Mouse (Mus musculus) hindbrain, embryonic 13.5 days (tissue): Measurements from ENCODE around the gene Birc5. TPM values are rescaled to one million over a fixed set of nuclear protein-coding genes. Genes with fewer than 3 reads are reported as not detected.

Source experiments
- ATAC-seq: fragments of 200-750 bp; cut with Nextera tagmentation; 2 replicates; pipeline ENCODE4 v1.8.0; 2017; ENCODE audit warnings: moderate TSS enrichment; ENCODE audit not compliant: low FRiP score
- H3K27ac ChIP-seq: fragments of 300-500 bp; sonication (generic); 2 replicates; pipeline ENCODE4 v1.5.1; 2015; ENCODE audit warnings: inconsistent platforms, mild to moderate bottlenecking, moderate library complexity
- H3K27me3 ChIP-seq: fragments of 300-500 bp; sonication (generic); 2 replicates; pipeline ENCODE4 v1.6.1; 2015; ENCODE audit warnings: mild to moderate bottlenecking, inconsistent platforms
- H3K36me3 ChIP-seq: fragments of 300-500 bp; sonication (generic); 2 replicates; pipeline ENCODE4 v1.6.1; 2015; ENCODE audit warnings: mild to moderate bottlenecking, inconsistent platforms
- H3K4me1 ChIP-seq: fragments of 300-500 bp; sonication (generic); replicated peaks from 2 replicates; pipeline ENCODE4 v1.6.1; 2015; ENCODE audit warnings: inconsistent platforms
- H3K4me2 ChIP-seq: fragments of 300-500 bp; sonication (generic); 2 replicates; pipeline ENCODE4 v1.6.1; 2015; ENCODE audit warnings: inconsistent platforms, mild to moderate bottlenecking, moderate library complexity
- H3K4me3 ChIP-seq: fragments of 300-500 bp; sonication (generic); 2 replicates; pipeline ENCODE4 v1.5.1; 2015; ENCODE audit warnings: mild to moderate bottlenecking, inconsistent platforms
- H3K9ac ChIP-seq: fragments of 300-500 bp; sonication (generic); 2 replicates; pipeline ENCODE4 v1.6.1; 2015; ENCODE audit warnings: mild to moderate bottlenecking, inconsistent platforms
- H3K9me3 ChIP-seq: fragments of 300-500 bp; sonication (generic); 2 replicates; pipeline ENCODE4 v1.6.1; 2016; ENCODE audit warnings: inconsistent platforms
- WGBS: fragments of 180-500 bp; shearing (Covaris S2); methylation state at CpG from one replicate; pipeline ENCODE4 v1.1.7; 2015; 5-methylcytosine and 5-hydroxymethylcytosine counted together
- polyA plus RNA-seq: library from polyadenylated mRNA; unstranded; fragments of >200 nt; fragmentation: Nextera tagmentation; extraction: Ambion mirVana; gene quantifications from 2 replicates; pipeline ENCODE4 v1.2.1, GENCODE M21; 2015

Gene Birc5
- polyA plus RNA-seq, 1 experiment from 2014 or later = 56.0 TPM

GRCm38 (mm10) chr11:117845651-117846050, 3.4 kb upstream of the Birc5 start:
- H3K27ac ChIP-seq = no peak overlapping the region
- no peak for ATAC-seq
- peaks cover 25% of the 10 kb centered on the region for H3K4me1 ChIP-seq
- H3K36me3 ChIP-seq = no peaks in the 10 kb centered on the region
- H3K9ac ChIP-seq = no peak overlapping the region
- WGBS = 80% methylated on average over 2 of the region's 2 CpGs
- no peak overlapping the region for H3K4me3 ChIP-seq
- no peak overlapping the region for H3K4me2 ChIP-seq
- H3K27me3 ChIP-seq = no peaks in the 10 kb centered on the region
- H3K9me3 ChIP-seq = no peaks in the 10 kb centered on the region

DNA sequence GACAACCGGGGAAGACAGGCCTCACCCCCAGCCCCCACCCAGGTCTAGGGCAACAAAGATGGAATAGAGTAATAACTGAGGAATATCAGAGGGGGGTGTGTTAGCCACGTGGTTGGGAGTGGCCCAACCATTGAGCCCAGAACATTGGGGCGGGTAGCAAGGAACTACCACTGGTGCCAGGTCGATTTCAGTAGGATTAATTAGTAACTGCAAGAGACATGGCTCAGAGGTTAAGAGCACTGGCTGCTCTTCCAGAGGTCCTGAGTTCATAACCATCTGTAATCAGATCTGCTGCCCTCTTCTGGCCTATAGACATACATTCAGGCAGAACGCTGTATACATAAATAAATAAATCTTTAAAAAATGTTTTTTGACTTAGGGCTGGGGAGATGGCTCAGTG, 2.4 kb upstream of the Birc5 start:
- 64% methylated on average over 5 of the region's 5 CpGs for WGBS
- ATAC-seq = no peak
- Histone ChIP-seq H3K9ac (no peak overlapping the region), H3K4me3 (no peak overlapping the region), H3K4me1 (peaks cover 25% of the 10 kb centered on the region), H3K27me3 (no peaks in the 10 kb centered on the region), H3K27ac (no peak overlapping the region), H3K9me3 (no peaks in the 10 kb centered on the region), H3K4me2 (no peak overlapping the region), H3K36me3 (no peaks in the 10 kb centered on the region)

- Histone ChIP-seq H3K27ac (peak overlapping the region; percentile 98), H3K27me3 (no peaks in the 10 kb centered on the region), H3K36me3 (0 out of 2 replicates have a peak, but pooled peaks cover under 1% of the 10 kb centered on the region), H3K4me1 (peaks cover 25% of the 10 kb centered on the region), H3K9ac (peak overlapping the region; percentile 92), H3K9me3 (no peaks in the 10 kb centered on the region), H3K4me2 (peak overlapping the region; percentile 88), H3K4me3 (peak overlapping the region; percentile 64; the same call in 1 of the 2 replicates)
- WGBS = 88% methylated on average over 7 of the region's 7 CpGs
- ATAC-seq = no peak
Observed at GRCm38 (mm10) chr11:117847593-117848215, 1.3 kb upstream of the Birc5 start.

DNA sequence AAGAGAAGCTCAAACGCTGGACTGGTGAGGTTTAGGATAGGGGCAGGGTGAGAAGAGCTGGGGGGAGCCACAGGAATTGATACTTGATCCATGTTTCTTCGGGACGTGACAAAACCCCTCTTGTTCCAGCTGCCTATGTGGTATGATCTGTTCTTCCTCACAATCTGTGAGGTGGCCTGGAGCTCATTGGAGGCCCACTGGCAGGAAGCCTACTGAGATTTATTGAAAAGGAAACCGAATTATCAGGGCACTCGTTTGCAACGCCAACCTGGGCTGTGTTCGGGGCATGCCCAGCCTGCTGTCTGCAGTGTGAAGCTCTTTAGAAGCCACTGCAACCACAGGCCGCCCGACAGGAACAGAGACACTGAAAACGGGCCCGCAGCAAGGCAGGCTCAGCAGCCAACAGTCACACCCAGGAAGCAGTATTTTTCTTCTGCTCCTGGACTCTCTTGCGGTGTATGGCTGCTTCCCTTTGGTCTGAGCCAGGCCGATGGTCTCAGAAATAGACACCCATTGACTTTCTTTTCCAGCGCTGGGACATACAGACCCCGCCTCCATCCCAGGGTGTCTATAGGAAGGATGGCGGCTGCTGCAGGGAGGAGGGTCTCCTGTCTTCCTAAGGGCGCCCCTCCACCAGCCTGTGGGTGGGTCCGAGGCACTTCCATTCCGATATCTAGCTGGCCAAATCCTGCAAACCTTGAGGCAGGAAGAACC, 623 bp upstream of the Birc5 start:
- Histone ChIP-seq H3K27me3 (no peaks in the 10 kb centered on the region), H3K4me1 (peaks cover 25% of the 10 kb centered on the region), H3K27ac (peak overlapping the region; percentile 98), H3K4me3 (peak overlapping the region; percentile 64), H3K9me3 (no peaks in the 10 kb centered on the region), H3K4me2 (peak overlapping the region; percentile 88), H3K36me3 (peaks cover 7% of the 10 kb centered on the region; the same call in 1 of the 2 replicates), H3K9ac (peak overlapping the region; percentile 92)
- 13% methylated on average over 19 of the region's 19 CpGs for WGBS
- peak; percentile 92 for ATAC-seq

DNA sequence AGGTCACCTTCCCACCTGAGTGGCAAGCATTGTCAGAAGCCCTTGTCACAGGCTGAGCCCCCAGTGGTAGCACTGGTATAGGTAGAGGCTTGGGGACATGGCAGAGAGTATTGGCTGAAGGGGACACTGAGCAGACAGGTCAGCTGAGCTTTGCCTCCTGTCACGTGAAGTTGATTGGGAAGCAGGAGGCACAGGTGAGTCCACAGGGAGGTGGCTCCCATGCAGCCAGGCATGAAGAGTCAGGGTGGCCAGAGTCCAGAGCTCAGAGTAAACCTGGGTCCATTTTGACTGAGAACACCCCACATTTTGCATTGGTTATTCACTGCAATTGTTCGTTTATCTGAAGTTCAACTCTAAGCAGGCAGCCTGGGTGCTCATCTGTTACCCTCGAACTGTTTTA, 3.8 kb downstream of the Birc5 start:
- Histone ChIP-seq H3K27me3 (no peaks in the 10 kb centered on the region), H3K9ac (no peak overlapping the region), H3K36me3 (peaks cover 16% of the 10 kb centered on the region), H3K4me3 (no peak overlapping the region), H3K4me2 (no peak overlapping the region), H3K27ac (no peak overlapping the region), H3K4me1 (peaks cover 21% of the 10 kb centered on the region), H3K9me3 (no peaks in the 10 kb centered on the region)
- ATAC-seq = no peak
- WGBS = 93% methylated on average over 3 of the region's 3 CpGs

DNA sequence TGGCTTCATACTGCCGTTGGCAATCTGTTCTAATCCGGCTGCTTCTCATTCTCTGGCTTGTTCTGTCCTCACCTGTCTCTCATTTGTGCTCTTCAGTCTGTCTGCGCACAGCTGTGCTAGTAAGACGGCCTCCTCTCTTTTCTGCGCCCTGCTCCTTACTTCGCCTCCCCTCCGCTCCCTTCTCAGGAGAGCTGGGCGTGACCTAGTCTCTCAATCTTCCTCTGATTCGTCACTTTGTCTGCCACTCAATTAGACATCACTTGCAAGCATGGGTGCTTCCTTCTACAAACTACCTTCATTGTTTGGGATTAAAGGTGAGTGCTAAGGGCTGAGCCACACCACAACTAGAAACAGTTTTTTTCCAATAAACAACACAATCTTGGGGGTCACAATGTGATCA, 5.2 kb downstream of the Birc5 start:
- Histone ChIP-seq H3K9ac (no peak overlapping the region), H3K4me3 (no peak overlapping the region), H3K27me3 (peaks cover 7% of the 10 kb centered on the region), H3K4me2 (no peak overlapping the region), H3K27ac (no peak overlapping the region), H3K9me3 (no peaks in the 10 kb centered on the region), H3K36me3 (peaks cover 16% of the 10 kb centered on the region), H3K4me1 (peaks cover 13% of the 10 kb centered on the region)
- ATAC-seq = no peak
- 96% methylated on average over 9 of the region's 9 CpGs for WGBS

DNA sequence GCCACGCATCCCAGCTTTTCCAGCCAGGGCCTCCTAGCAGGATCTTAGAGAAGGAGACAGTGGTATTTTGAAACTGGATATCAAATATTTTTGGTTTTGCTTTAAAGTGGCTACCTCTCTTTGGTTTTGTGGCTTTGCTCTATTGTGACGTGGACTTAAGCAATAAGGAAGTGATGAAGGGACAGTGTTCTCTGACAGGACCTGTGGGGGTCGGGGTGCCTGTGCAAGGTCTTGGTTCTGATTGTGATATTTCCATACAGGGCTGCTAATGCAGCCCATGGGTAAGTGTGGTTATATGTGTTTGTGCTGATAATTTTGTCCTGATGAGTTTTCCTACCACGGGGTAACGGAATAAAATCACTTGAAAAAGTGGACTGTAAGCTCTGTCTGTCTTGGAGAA, 6.3 kb downstream of the Birc5 start:
- Histone ChIP-seq H3K9me3 (no peaks in the 10 kb centered on the region), H3K36me3 (peaks cover 16% of the 10 kb centered on the region), H3K27me3 (peaks cover 18% of the 10 kb centered on the region), H3K9ac (no peak overlapping the region), H3K27ac (no peak overlapping the region), H3K4me2 (no peak overlapping the region), H3K4me3 (no peak overlapping the region), H3K4me1 (peaks cover 9% of the 10 kb centered on the region)
- whole genome bisulfite sequencing = 98% methylated on average over 5 of the region's 5 CpGs
- ATAC-seq = no peak

DNA sequence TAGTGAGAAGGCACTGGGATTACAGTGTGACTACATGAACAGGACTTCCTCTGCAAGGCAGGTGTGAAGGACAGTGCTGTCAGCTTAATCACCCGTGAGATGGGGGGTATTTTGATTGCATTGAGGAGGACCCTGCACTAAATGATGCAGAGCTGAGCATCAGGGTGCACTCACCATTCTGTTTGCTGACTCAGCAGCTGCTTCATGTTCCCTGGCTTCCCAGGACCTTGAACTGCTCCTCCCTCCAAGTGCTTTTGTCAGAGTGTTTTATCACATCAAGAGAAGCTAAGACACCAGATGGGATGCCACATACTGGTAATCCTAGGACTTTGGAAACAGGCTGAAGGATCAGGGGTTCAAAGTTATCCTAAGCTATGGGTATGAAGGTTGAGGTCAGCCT, 6.9 kb downstream of the Birc5 start:
- H3K4me1 ChIP-seq = peaks cover 11% of the 10 kb centered on the region; the same call in 1 of the 2 replicates
- 96% methylated on average over 1 of the region's 1 CpGs for WGBS
- ATAC-seq = no peak
- no peaks in the 10 kb centered on the region for H3K9me3 ChIP-seq
- H3K4me3 ChIP-seq = no peak overlapping the region
- no peak overlapping the region for H3K27ac ChIP-seq
- H3K27me3 ChIP-seq = peaks cover 24% of the 10 kb centered on the region
- H3K9ac ChIP-seq = no peak overlapping the region; the same call in 1 of the 2 replicates
- peaks cover 16% of the 10 kb centered on the region for H3K36me3 ChIP-seq
- H3K4me2 ChIP-seq = no peak overlapping the region

- H3K36me3 ChIP-seq = peaks cover 16% of the 10 kb centered on the region
- no peak overlapping the region for H3K27ac ChIP-seq
- 95% methylated on average over 10 of the region's 10 CpGs for WGBS
- H3K27me3 ChIP-seq = peaks cover 38% of the 10 kb centered on the region
- H3K9me3 ChIP-seq = no peaks in the 10 kb centered on the region
- no peak overlapping the region for H3K9ac ChIP-seq
- H3K4me3 ChIP-seq = no peak overlapping the region
- no peak for ATAC-seq
- peaks cover 11% of the 10 kb centered on the region; the same call in 1 of the 2 replicates for H3K4me1 ChIP-seq
- no peak overlapping the region for H3K4me2 ChIP-seq
Observed at GRCm38 (mm10) chr11:117857462-117857861, 8.4 kb downstream of the Birc5 start.

DNA sequence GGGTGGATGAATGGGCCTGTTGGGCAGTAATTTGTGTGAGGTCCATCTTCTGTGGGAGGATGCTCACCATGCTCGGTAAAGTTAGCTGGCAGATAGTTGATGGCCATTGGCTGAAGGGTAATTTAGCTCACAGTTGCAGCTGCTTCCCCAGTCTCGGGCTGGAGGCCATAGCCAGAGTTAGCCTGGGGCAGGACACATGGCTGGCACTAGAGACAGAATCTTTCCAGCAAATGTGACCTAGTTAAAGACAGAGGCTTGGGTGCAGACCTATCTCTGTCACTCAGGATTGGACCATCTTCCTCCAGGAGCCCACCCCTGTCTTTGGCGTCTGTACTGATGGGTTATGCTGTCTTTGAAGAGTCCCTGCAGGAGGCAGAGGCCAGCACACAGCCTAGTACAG, 9.3 kb downstream of the Birc5 start:
- Histone ChIP-seq H3K9me3 (no peaks in the 10 kb centered on the region), H3K27ac (no peak overlapping the region), H3K4me2 (no peak overlapping the region), H3K9ac (no peak overlapping the region), H3K27me3 (peaks cover 39% of the 10 kb centered on the region), H3K36me3 (peaks cover 9% of the 10 kb centered on the region; the same call in 1 of the 2 replicates), H3K4me3 (no peak overlapping the region), H3K4me1 (peaks cover 15% of the 10 kb centered on the region)
- WGBS = 46% methylated on average over 3 of the region's 3 CpGs
- no peak for ATAC-seq

- peak within 1 kb of the TSS; percentile 37 for H3K4me2 ChIP-seq
- 2% methylated on average over 23 of the region's 23 CpGs for WGBS
- H3K36me3 ChIP-seq = peaks cover 9% of the 10 kb centered on the region; the same call in 1 of the 2 replicates
- peaks cover 23% of the 10 kb centered on the region for H3K4me1 ChIP-seq
- peaks cover 44% of the 10 kb centered on the region for H3K27me3 ChIP-seq
- no peak for ATAC-seq
- H3K27ac ChIP-seq = no peak within 1 kb of the TSS
- H3K4me3 ChIP-seq = no peak within 1 kb of the TSS
- H3K9me3 ChIP-seq = no peaks in the 10 kb centered on the region
- peak within 1 kb of the TSS; percentile 2; the same call in 1 of the 2 replicates for H3K9ac ChIP-seq
Observed at GRCm38 (mm10) chr11:117860601-117861000, 11.6 kb downstream of the Birc5 start, which contains the start of gene Tmem235. Gene Tmem235, plus strand, starts transcription at chr11:117860752.

DNA sequence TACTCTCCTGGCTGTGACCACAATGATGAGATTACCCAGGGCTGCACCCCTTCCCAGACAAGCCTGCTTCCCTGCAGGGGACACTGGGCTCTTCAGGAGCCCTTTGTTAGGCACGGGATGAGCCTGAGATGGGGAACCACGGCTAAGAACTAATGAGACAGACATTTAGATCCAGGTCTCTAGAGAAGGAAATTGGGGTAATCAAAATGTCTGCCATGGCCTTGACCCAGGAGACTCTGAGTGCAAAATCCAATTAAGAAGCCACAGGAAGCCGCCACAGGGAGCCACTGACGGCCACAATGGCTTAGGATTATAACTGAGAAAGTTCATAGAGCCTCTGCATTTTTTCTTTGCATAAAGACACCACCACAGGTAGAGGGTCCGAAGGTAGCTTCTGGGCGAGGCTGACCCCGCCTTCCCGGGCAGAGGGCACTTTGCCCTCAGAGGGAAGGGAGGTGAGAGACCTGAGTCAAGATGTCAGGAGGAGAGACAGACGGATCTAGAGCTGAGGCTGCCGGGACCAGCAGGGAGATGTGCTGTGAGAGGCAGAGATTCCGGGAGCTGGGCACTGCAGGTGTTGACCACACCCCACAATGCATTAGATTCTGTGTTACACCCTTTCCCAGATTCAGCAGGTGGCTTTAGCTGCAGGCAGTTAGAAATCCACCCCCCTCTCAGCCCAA, 14.3 kb downstream of the Birc5 start:
- H3K4me3 ChIP-seq = no peak overlapping the region
- H3K27ac ChIP-seq = no peak overlapping the region
- no peaks in the 10 kb centered on the region for H3K9me3 ChIP-seq
- no peak overlapping the region for H3K4me2 ChIP-seq
- ATAC-seq = no peak
- 41% methylated on average over 11 of the region's 11 CpGs for WGBS
- H3K9ac ChIP-seq = no peak overlapping the region
- H3K27me3 ChIP-seq = peaks cover 47% of the 10 kb centered on the region
- H3K36me3 ChIP-seq = no peaks in the 10 kb centered on the region
- H3K4me1 ChIP-seq = peaks cover 42% of the 10 kb centered on the region
